ENCODE assay signal across 8 mouse cellular contexts in the genomic region with DNA sequence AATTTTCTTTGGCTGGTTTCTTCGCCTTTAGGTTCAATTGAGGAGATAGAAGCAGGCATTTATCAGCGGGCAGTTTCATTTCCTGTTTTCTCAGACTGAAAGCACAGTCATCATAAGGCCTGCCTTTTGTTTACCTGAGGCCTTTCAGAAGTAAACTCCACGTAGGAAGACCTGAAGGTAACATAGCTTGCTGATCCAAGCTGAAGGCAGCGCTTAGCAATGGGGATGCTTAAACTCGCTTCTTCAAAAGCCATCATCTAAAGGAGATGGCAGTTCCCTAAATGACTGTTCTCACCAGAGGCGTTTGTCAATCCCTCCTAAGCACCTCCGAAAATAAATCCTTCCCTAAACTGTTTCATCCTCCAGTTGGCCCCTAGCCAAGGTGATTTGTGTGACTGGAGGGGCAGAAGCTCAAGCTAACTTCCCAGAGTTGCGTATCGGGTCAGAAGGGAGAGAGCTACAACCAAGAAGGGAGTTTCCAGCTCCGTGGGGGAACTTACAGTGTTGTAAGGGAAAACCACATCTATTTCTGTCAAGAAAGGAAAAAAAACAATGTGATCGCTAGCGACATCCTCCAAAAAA. TPM values are rescaled to one million over a fixed set of nuclear protein-coding genes. Genes with fewer than 3 reads are reported as not detected.
A peak's percentile ranks its signal among the peaks of the same experiment; 100 is the strongest.
DNase-seq lines count a peak whose midpoint lies in the region; ATAC-seq and TF ChIP-seq lines count a peak whose summit lies in the region.

No protein-coding gene starts in this region.

- H3K4me1 ChIP-seq in liver, adult 2 months (ENCODE audit: control insufficient read depth, insufficient read depth, low read length): 0 out of 2 replicates have a peak, but pooled peaks cover 1% of the 10 kb centered on the region
- no peaks in the 10 kb centered on the region for H3K4me1 ChIP-seq in liver, embryonic 12.5 days

- DNase-seq in liver, adult 2 months (ENCODE audit: extremely low read depth, low read depth, low spot score): peak; percentile 39
- peak; percentile 48 for DNase-seq in brain, adult 2 months (ENCODE audit: low read depth, low spot score)
- DNase-seq in heart, postnatal 36 days: peak; percentile 37 to 51
- peak; percentile 62 for DNase-seq in skeletal muscle tissue, adult 2 months (ENCODE audit: low read depth, low spot score)
- no peak for DNase-seq in thymus, postnatal 14 days
- DNase-seq in left cerebral cortex, adult 8-10 months (ENCODE audit: low spot score in 2 of 2): no peak
- no peak for DNase-seq in frontal cortex, postnatal 25 days (ENCODE audit: low spot score in 2 of 2)

- no peaks in the 10 kb centered on the region for H3K79me2 ChIP-seq in liver, adult 2 months (ENCODE audit: control insufficient read depth, insufficient read depth, low read length)

- intact Hi-C loops in heart, postnatal 36 days (cut with DNase I): no loop called here

- no peaks in the 10 kb centered on the region for H3K36me3 ChIP-seq in liver, adult 2 months (ENCODE audit: control insufficient read depth, insufficient read depth, low read length)
- H3K36me3 ChIP-seq in liver, embryonic 12.5 days: no peaks in the 10 kb centered on the region

- no peak for TF ChIP-seq POLR2A in liver, adult 2 months (IDR thresholded peaks at IDR 0.05; ENCODE audit: extremely low read depth, insufficient read depth, low read length)

- H3K4me2 ChIP-seq in liver, embryonic 12.5 days: no peak overlapping the region

- H3K27me3 ChIP-seq in liver, adult 2 months (ENCODE audit: control insufficient read depth, insufficient read depth, low read length): no peaks in the 10 kb centered on the region
- peaks cover 16% of the 10 kb centered on the region for H3K27me3 ChIP-seq in liver, embryonic 12.5 days (replicated peaks)

- 78% methylated on average over 12 of the region's 12 CpGs for WGBS in liver, adult 2 months
- 37% methylated on average over 12 of the region's 12 CpGs for WGBS in liver, embryonic 12.5 days (ENCODE audit: insufficient replicate concordance)

- H3K27ac ChIP-seq in liver, adult 2 months (replicated peaks; ENCODE audit: insufficient read depth, low read depth, low read length): peak overlapping the region; percentile 4; the same call in 1 of the 2 replicates
- H3K27ac ChIP-seq in liver, embryonic 12.5 days: no peak overlapping the region

- no peak overlapping the region for H3K9ac ChIP-seq in liver, adult 2 months (ENCODE audit: low read depth, low read length)
- no peak overlapping the region for H3K9ac ChIP-seq in liver, embryonic 12.5 days

- no peak for ATAC-seq in liver, embryonic 12.5 days

- TF ChIP-seq CTCF in liver, adult 2 months (IDR thresholded peaks at IDR 0.05; ENCODE audit: low read depth, low read length): no peak

- H3K4me3 ChIP-seq in liver, adult 2 months (ENCODE audit: insufficient read depth, low read depth, low read length): no peak overlapping the region
- H3K4me3 ChIP-seq in liver, embryonic 12.5 days: no peak overlapping the region

- H3K9me3 ChIP-seq in liver, embryonic 12.5 days (replicated peaks): no peaks in the 10 kb centered on the region

RNA-seq across cellular contexts. Expression of gene Mapkapk2, which starts 13.0 kb away (rescaled TPM):
- 29.5 and 30.0 TPM in 2 replicates for total RNA-seq in liver, adult 2 months (2014; rRNA removed)
- polyA plus RNA-seq in liver, adult 2 months (2012; rRNA removed): 45.1 and 45.4 TPM in 2 replicates
- polyA plus RNA-seq in liver, embryonic 12.5 days (2016; fragmentation: Nextera tagmentation; extraction: Ambion mirVana): 25.7 and 27.0 TPM in 2 replicates
- total RNA-seq in heart, postnatal 36 days (2021): 100 to 1,000 TPM; 292 to 300 TPM
- 10 to 100 TPM; 28.3 to 33.7 (median 31.7) TPM for total RNA-seq in left cerebral cortex, adult 8-10 months (2022)

RNA-seq across cellular contexts. Expression of gene Dyrk3, which starts 27.5 kb away (rescaled TPM):
- total RNA-seq in liver, adult 2 months (2014; rRNA removed): 0.87 and 1.3 TPM in 2 replicates
- 0.50 and 0.73 TPM in 2 replicates for polyA plus RNA-seq in liver, adult 2 months (2012; rRNA removed)
- 17.6 and 17.7 TPM in 2 replicates for polyA plus RNA-seq in liver, embryonic 12.5 days (2016; fragmentation: Nextera tagmentation; extraction: Ambion mirVana)
- total RNA-seq in heart, postnatal 36 days (2021): under 1 TPM; 0.14 to 0.33 TPM
- 10 to 100 TPM in 2 of 4 experiments, 1 to 10 TPM in 2; 7.8 to 11.0 (median 9.7) TPM for total RNA-seq in left cerebral cortex, adult 8-10 months (2022)

RNA-seq across cellular contexts. Expression of gene Eif2d, which starts 42.4 kb away (rescaled TPM):
- 20.9 and 25.6 TPM in 2 replicates for total RNA-seq in liver, adult 2 months (2014; rRNA removed)
- 24.0 and 28.9 TPM in 2 replicates for polyA plus RNA-seq in liver, adult 2 months (2012; rRNA removed)
- polyA plus RNA-seq in liver, embryonic 12.5 days (2016; fragmentation: Nextera tagmentation; extraction: Ambion mirVana): 42.2 and 42.6 TPM in 2 replicates
- 10 to 100 TPM; 34.0 to 39.3 TPM for total RNA-seq in heart, postnatal 36 days (2021)
- 10 to 100 TPM; 33.1 to 38.1 (median 34.4) TPM for total RNA-seq in left cerebral cortex, adult 8-10 months (2022)

Comparison
In these comparisons a context has a peak if more than half of its experiments do, and no peak if none do; other contexts are left out.
1. DNase-seq: peak in liver, adult 2 months (single experiment), brain, adult 2 months (single experiment), heart, postnatal 36 days (2 of 2) and skeletal muscle tissue, adult 2 months (single experiment); none in thymus, postnatal 14 days (single experiment), left cerebral cortex, adult 8-10 months (0 of 2) and frontal cortex, postnatal 25 days (0 of 2).